Mouse (Mus musculus): ENCODE measurements at regions not wholly inside any gene's neighbourhood (a gene's known extent, or its start where the extent isn't known, plus 50 kb on each side); places are given as distances from the start of the nearest gene placed in this dataset.

- peak; percentile 60 for DNase-seq (ENCODE audit: low read depth, low spot score)
These were observed 75.7 kb upstream of the Zc3h12c start for GRCm38 (mm10) chr9:52244081-52244480.

GRCm38 (mm10) chr9:52243032-52243431, 74.7 kb upstream of the Zc3h12c start:
- Histone ChIP-seq H3K79me2 (ENCODE audit: control insufficient read depth, insufficient read depth, low read length, poor library complexity) (no peaks in the 10 kb centered on the region), H3K4me1 (ENCODE audit: control insufficient read depth in 1 of 2, insufficient read depth in 2 of 2, low read length in 2 of 2) (peaks cover 0 to 13% of the 10 kb centered on the region in 2 experiments; a peak in 2 of 4 replicates), H3K9me3 (replicated peaks; ENCODE audit: insufficient read depth, low read length) (no peaks in the 10 kb centered on the region), H3K27ac (ENCODE audit: control insufficient read depth, low read depth, low read length) (no peak overlapping the region), H3K9ac (ENCODE audit: control insufficient read depth, low read depth, low read length, poor library complexity, severe bottlenecking) (no peak overlapping the region), H3K4me3 (ENCODE audit: control insufficient read depth in 1 of 2, insufficient read depth in 1 of 2, low read depth in 2 of 2, low read length in 2 of 2) (no peak overlapping the region), H3K36me3 (ENCODE audit: control insufficient read depth in 1 of 2, insufficient read depth in 2 of 2, low read length in 2 of 2) (peaks cover 0 to 5% of the 10 kb centered on the region in 2 experiments; a peak in 2 of 4 replicates), H3K27me3 (ENCODE audit: control insufficient read depth in 1 of 2, insufficient read depth in 2 of 2, low read length in 2 of 2) (peaks cover 0 to 2% of the 10 kb centered on the region in 2 experiments; a peak in 3 of 4 replicates)
- DNase-seq (ENCODE audit: low read depth, low spot score): peak; percentile 38
- TF ChIP-seq MAFK (IDR thresholded peaks at IDR 0.05; ENCODE audit: borderline replicate concordance, low read depth, low read length): no peak
- no peak for TF ChIP-seq ZMIZ1 (IDR thresholded peaks at IDR 0.05; ENCODE audit: low read depth, low read length)
- no peak for TF ChIP-seq POLR2AphosphoS5 (IDR thresholded peaks at IDR 0.05; ENCODE audit: borderline replicate concordance, low read depth, low read length)
- no peak for TF ChIP-seq MEF2A (IDR thresholded peaks at IDR 0.05; ENCODE audit: extremely low read depth, insufficient replicate concordance, low read depth, low read length, poor library complexity, severe bottlenecking)
- TF ChIP-seq ZC3H11A (IDR thresholded peaks at IDR 0.05; ENCODE audit: low read depth, low read length): no peak
- TF ChIP-seq MXI1 (IDR thresholded peaks at IDR 0.05; ENCODE audit: low read depth, low read length): no peak
- TF ChIP-seq POLR2AphosphoS2 (IDR thresholded peaks at IDR 0.05; ENCODE audit: low read length): no peak
- TF ChIP-seq NRF1 (IDR thresholded peaks at IDR 0.05; ENCODE audit: insufficient read depth, low read depth, low read length, poor library complexity, severe bottlenecking): no peak
- no peak for TF ChIP-seq UBTF (IDR thresholded peaks at IDR 0.05; ENCODE audit: borderline replicate concordance, insufficient read depth, low read depth, low read length)
- TF ChIP-seq KAT2A (conservative IDR thresholded peaks at IDR 0.05; ENCODE audit: low read depth, low read length): no peak
- TF ChIP-seq CHD1 (IDR thresholded peaks at IDR 0.05; ENCODE audit: low read depth, low read length): no peak
- no peak for TF ChIP-seq POLR2A (IDR thresholded peaks at IDR 0.05; ENCODE audit: control insufficient read depth in 1 of 2, insufficient read depth in 1 of 2, low read depth in 1 of 2, low read length in 2 of 2, poor library complexity in 1 of 2)
- TF ChIP-seq JUND (IDR thresholded peaks at IDR 0.05; ENCODE audit: low read depth, low read length): no peak
- no peak for TF ChIP-seq BHLHE40 (IDR thresholded peaks at IDR 0.05; ENCODE audit: borderline replicate concordance, low read depth, low read length)

More at GRCm38 (mm10) chr9:52244081-52244480, 75.7 kb upstream of the Zc3h12c start:
- no peak overlapping the region for H3K4me3 ChIP-seq (ENCODE audit: control insufficient read depth in 1 of 2, insufficient read depth in 1 of 2, low read depth in 2 of 2, low read length in 2 of 2)
- H3K79me2 ChIP-seq (ENCODE audit: control insufficient read depth, insufficient read depth, low read length, poor library complexity): no peaks in the 10 kb centered on the region
- H3K4me1 ChIP-seq (ENCODE audit: control insufficient read depth in 1 of 2, insufficient read depth in 2 of 2, low read length in 2 of 2): peaks cover 0 to 13% of the 10 kb centered on the region in 2 experiments; a peak in 2 of 4 replicates
- H3K27ac ChIP-seq (ENCODE audit: control insufficient read depth, low read depth, low read length): no peak overlapping the region
- peaks cover 0 to 5% of the 10 kb centered on the region in 2 experiments; a peak in 2 of 4 replicates for H3K36me3 ChIP-seq (ENCODE audit: control insufficient read depth in 1 of 2, insufficient read depth in 2 of 2, low read length in 2 of 2)
- H3K27me3 ChIP-seq (ENCODE audit: control insufficient read depth in 1 of 2, insufficient read depth in 2 of 2, low read length in 2 of 2): peaks cover 0 to 2% of the 10 kb centered on the region in 2 experiments; a peak in 3 of 4 replicates
- H3K9me3 ChIP-seq (replicated peaks; ENCODE audit: insufficient read depth, low read length): no peaks in the 10 kb centered on the region
- H3K9ac ChIP-seq (ENCODE audit: control insufficient read depth, low read depth, low read length, poor library complexity, severe bottlenecking): no peak overlapping the region
- TF ChIP-seq GABPA (IDR thresholded peaks at IDR 0.05; ENCODE audit: low read depth, low read length) (no peak), GATA1 (IDR thresholded peaks at IDR 0.05; ENCODE audit: low read depth, low read length) (peak; percentile 22; the same call in 1 of the 2 replicates), TCF12 (IDR thresholded peaks at IDR 0.05; ENCODE audit: low read depth, low read length) (no peak)
